Mouse (Mus musculus): ENCODE measurements at regions not wholly inside any gene's neighbourhood (a gene's known extent, or its start where the extent isn't known, plus 50 kb on each side); places are given as distances from the start of the nearest gene placed in this dataset.

- DNase-seq (ENCODE audit: low spot score in 2 of 2): no peak
Measured at GRCm38 (mm10) chr13:84064291-84064940, 157.7 kb upstream of the Tmem161b start.

DNA sequence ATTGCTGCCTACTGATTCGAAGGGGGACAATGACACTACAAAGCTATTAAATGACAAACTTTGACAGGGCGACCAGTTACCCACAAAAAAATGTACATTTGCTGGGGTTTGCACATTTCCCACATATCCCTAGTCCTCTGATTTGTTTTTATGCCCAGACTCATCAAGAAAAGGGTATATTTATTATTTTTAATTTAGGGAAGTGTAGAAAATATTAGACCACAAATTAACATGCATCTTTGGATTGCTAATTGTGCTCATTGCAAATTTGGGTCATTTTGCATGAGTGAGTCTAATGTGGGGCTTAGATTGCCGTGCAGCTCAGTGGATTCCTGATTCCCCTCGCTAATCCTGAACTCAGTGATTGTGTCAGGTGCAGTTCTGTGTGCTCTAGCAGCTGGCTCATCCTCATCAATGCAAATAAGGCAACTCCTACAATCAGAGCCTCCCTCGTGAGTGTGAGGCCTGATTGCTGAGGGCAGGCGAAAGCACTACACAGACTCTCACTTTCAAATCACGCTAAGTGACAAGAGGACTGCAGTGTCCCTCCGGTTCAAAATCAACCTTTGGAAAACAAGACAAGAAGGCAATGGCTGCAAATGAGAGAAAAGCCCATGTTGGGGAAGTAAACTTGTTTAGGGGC, 156.7 kb upstream of the Tmem161b start:
- DNase-seq (ENCODE audit: low spot score in 2 of 2): no peak

DNA sequence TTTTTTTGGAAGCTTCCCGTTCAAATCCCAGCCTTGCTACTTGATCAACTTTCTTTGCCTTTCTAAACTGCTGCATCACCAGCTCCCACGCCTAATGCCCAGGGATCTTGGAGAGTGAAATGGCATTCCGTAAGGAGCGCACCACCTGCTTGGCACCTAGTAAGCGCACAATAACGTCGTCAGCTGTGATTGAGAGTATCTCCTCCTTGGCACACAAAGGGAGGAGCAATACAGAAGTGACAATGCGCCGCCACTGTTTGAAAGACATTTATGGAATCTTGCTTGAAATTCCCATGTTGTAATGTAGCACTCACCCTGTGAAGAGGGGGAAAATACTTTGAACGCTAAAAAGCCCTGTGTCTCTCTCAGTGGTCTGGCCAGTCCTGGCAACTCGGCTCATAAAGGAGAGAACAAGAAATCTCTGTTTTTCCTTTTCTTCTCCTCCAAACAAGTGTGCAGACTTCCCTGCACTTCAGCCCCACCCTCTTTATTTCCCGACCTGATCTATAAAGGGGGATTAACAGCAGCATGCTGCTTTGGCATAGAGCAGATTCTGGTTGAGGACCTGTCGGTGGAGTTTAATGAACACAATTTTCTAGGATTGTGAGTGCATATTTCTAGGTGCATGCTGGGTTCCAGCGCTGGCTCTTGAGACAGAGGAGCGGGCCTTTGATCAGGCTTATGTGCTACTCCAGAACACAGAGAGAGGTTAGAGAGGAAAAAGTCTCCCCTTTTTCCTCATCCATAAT, 155.7 kb upstream of the Tmem161b start:
- DNase-seq (ENCODE audit: low spot score in 2 of 2): peak in 1 of 2 experiments; percentile 8

GRCm38 (mm10) chr13:84066960-84067665, 155.0 kb upstream of the Tmem161b start:
- no peak for DNase-seq (ENCODE audit: low spot score in 2 of 2)

- no peak for DNase-seq (ENCODE audit: low spot score in 2 of 2)
Measured at GRCm38 (mm10) chr13:84068365-84068764, 153.7 kb upstream of the Tmem161b start.

Small RNA genes in the stretch of these regions (microRNA-seq; reads per million reads assigned to microRNA genes)
- 1.7 to 2.6 reads per million in 2 experiments for gene Mir9-2

All from left cerebral cortex, adult 8-10 months (tissue).